Mouse (Mus musculus) right cerebral cortex, postnatal 10 days (tissue): ENCODE results near the gene Dse.
"Not testable (repeated sequence)": the region's sequence is repeated elsewhere in the genome, so short reads cannot be mapped to it uniquely, and the experiment has no call there.

Experiments
- DNase-seq, 2 experiments: peaks; one replicate each; pipeline ENCODE4 v3.0.0; 2021; ENCODE audit warnings: low spot score in 2 of 2

The Dse gene

GRCm38 (mm10) chr10:34207503-34207850 lies at the start of gene Dse:
Gene Dse (minus strand): TSS chr10:34207715.
- DNase-seq, result peak; percentile 47

DNA sequence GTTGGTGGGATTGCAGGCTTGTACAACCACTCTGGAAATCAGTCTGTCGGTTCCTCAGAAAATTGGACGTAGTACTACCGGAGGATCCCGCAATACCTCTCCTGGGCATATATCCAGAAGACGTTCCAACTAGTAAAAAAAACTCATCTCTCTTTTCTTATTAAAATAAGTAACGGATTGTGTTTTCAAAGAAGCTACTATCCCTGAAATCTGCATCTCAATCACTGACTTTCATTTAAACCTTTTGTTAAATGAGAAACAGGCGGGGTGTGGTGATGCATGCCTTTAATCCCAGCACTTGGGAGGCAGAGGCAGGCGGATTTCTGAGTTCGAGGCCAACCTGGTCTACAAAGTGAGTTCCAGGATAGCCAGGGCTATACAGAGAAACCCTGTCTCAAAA lies 45.3 kb upstream of the Dse start:
- not testable (repeated sequence) for DNase-seq

DNA sequence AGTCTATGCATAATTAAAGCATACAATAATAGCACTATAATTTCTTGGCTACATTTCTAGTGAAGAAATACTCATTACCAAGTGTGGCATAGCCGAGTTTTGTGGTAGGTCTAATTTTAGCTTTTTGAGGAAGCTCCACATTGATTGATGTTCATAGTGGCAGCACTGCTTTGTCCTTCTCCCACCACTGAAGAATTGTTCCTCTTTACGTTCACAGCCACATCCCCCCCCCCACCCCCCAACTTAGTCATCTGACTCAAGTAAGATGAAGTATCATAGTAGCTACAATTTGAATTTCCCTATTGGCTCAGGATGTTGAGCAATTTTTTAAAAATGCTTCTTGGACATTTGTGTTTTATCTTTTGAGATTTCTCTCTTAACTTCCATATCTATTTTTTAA lies 42.1 kb upstream of the Dse start:
- no peak for DNase-seq

DNA sequence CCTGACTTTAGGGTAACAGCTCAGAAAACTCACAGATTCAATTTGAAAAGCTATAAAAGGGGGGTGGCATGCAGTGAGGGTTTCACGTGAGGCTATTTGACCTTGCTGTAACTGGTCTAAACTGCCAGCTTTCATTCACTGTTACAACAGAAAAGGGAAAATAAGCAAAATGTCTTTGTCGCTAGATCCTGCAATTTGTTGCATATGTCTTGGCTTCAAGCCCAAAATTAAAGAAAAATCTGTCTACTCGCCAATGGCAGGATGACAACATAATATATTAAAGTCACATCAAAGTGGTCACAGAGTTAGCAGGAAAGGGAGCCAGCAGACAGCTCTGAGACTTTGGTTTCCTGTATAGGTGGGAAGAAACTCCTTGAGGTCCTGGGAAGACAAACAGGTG lies 40.2 kb upstream of the Dse start:
- DNase-seq, result no peak

DNA sequence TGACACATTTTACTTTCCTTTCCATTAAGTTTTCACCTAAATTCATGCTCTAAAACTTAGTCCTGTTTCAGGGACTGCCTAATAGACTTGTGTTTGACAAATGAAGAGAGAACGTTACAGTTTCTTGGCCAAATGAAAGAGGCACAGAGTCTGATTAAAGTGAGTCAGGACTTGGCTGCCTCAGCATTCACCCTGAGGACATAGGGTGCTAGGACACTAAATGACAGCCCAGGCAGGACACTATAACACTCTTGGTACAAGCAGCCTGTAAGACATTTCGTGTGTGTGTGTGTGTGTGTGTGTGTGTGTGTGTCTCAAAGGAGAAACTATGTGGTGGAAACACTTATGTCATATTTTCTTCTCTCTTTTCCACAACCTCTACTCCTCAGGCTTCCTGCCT lies 38.6 kb upstream of the Dse start:
- DNase-seq, result no peak

- no peak for DNase-seq
These were observed 37.2 kb upstream of the Dse start for GRCm38 (mm10) chr10:34244745-34245144.

- no peak for DNase-seq
These were observed 31.0 kb upstream of the Dse start for GRCm38 (mm10) chr10:34238536-34238935.

DNA sequence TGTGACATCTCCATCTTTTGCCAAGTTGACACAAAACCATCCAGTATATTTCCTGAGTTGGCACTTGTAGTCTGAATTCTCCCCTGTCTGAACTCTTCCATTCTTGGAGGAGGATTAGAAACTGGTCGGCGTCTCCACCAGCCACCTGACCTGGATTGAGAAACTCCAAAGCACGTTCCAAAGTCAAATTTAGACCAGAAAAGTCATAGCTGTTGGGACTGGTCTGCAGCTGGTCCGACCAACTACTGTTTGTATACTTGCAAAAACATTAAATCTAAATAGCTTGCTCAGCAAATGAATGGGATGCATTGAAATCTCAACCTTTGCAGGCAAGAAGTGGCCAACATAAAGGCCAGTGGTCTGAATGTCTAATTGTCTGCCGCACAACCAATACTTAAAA lies 29.1 kb upstream of the Dse start:
- DNase-seq, result no peak

GRCm38 (mm10) chr10:34235384-34235783 lies 27.9 kb upstream of the Dse start:
- DNase-seq, result peak; percentile 20 to 28

DNA sequence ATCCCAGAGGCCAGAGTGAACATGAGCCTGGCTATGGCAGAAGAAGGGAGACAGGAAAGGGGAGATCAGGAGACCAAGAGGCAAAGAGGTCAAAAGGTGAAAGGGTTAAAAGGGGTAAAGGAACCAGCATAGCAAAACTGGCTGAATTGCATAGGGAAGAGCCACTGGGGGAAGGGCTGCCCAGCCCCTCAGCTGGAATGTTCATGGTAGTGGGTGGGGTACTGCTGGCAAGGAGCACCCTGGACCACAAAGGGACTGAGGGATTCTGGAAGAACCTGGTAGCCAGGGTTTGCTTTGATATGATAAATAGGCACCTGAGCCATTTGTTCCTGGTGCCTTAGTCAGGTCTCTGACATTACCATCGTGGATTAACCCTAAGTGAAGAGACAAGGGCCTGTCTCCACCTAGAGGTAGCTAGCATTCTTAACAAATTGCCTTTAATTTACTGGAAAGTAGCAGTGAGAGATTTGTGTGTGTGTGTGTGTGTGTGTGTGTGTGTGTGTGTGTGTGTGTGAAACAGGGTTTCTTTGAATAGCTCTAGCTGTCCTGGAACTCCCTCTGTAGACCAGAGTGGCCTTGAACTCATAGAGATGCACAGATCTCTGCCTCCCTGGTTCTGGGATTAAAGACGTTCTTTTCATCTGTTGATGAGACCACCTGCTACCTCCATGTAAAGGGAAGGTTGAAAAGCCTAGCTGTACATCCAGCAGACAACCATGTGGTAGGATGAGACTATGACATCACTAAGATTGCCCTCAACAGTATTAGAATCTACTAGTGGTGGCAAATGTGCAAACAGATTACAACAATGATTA lies 26.6 kb upstream of the Dse start:
- DNase-seq, result no peak

GRCm38 (mm10) chr10:34233418-34233817 lies 25.9 kb upstream of the Dse start:
- DNase-seq, result no peak

DNA sequence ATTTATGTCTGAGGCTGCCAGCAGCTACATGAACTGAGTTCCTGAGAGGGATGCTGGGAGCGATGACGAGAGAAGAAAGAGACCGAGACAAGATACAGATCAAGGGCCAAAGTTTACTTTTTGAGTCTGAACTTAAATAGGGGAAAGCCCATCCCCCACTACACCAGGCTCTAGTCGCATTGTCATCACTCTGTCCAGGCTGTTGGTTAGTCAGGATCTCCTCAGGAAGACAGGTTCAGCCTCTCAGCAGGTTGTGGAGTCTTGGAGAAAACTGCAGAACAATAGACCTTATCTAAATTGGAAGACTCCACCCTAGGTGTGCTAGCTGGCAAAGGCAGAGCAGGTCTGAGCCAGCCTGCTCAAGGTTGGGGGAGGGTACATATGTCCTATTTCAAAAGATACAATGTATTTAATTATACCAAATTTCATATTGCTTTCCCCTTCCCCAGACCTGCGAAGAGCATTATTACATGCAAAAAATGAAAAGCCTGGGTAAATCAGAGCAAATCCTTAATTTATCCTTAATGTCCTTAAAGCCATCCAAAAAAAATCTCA lies 22.7 kb upstream of the Dse start:
- no peak for DNase-seq

- no peak for DNase-seq
These were observed 22.0 kb upstream of the Dse start for GRCm38 (mm10) chr10:34229491-34229890.

GRCm38 (mm10) chr10:34223660-34224059 lies 16.1 kb upstream of the Dse start:
- DNase-seq, result no peak

- DNase-seq, result no peak
These were observed 14.6 kb upstream of the Dse start for GRCm38 (mm10) chr10:34221909-34222620.

DNA sequence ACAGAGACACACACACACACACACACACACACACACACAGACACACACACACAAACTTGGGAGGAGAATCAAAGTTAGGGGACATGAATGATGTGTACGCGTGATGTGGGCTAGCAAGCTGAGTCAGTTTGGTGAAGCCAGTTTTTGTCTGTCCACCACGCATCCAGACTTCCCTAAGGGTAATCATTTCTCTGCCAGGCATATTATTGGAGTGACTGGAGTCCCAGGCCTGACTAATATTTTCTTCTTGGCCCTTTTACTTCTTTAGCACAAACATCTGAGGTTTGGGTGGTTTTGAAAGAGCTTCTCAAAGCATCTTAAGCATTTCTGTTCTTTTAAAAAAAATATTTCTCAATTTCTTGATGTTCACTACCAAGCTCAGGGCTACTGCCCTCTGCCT lies 10.7 kb upstream of the Dse start:
- DNase-seq, result no peak

GRCm38 (mm10) chr10:34215667-34216066 lies 8.2 kb upstream of the Dse start:
- no peak for DNase-seq

DNA sequence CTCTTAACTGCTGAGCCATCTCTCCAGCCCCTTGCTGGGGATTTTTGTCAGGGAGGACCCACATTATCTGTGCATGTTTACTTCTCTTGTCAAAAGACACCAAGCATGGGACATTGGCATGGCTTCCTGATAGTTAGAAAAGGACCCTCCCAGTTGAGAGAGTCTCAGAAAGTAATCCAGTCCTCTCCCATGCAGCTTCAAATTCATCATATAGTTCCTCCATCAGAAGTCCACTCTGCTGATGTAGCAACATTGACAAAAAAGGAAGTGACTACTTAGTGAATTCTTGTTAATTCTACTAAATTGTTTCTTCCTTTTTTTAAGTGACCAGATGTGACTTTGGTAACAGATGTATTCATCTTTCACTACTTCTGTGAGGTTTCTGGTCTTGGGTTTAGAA lies 2.4 kb upstream of the Dse start:
- no peak for DNase-seq

DNA sequence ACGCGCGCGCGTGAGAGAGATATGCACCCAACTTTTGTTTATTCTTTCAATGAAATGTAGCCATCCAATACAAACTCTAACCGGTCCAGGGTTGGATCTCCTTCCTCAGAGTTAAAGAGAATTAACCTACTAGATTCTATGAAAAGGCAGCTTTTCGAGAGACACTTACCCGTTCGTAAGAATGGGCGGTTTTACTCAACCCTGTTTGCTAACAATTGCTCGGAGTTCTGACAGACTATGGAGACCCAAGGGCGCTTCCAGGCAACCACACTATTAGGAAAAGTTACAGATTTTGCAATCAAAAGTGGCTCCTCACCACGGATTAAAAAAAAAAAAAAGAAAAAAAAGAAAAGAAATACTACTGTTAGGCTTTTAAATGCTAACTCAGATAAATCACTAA lies 516 bp upstream of the Dse start:
- no peak for DNase-seq

DNA sequence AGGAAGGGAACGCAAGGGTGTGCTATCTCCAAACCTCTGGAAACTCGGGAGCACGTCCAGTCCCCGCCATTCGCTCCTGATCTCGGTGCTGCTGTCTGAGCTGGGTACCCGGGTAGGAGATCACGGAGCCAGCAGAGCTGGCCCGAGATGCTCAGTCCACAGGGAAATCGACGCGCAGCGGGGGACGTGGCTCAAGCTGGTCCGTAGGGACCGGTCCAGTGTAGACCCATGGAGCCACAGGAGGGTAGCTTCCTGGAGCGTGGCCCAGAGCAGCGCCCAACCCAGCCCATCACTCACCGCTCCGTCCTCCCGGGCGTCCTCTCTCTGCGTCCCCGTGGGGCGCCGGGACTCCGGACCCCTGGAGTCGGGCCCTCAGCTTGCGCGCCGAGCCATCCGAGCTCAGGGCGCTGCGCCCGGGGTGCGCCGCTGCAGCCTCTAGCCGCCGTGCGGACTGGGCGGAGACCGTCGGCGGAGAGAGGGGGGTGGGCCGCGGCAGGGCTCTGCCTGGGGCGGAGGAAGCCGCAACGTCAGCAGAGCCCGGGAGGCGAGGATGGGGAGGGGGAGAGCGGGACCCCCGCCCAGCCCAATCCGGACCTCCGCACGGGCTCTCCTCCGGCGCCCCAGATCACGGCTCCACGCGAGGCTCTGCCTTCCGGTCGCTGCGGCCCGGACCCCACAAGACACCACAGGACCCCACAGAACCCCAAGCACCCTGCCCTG lies 572 bp downstream of the Dse start:
- DNase-seq, result peak; percentile 64 to 70

DNA sequence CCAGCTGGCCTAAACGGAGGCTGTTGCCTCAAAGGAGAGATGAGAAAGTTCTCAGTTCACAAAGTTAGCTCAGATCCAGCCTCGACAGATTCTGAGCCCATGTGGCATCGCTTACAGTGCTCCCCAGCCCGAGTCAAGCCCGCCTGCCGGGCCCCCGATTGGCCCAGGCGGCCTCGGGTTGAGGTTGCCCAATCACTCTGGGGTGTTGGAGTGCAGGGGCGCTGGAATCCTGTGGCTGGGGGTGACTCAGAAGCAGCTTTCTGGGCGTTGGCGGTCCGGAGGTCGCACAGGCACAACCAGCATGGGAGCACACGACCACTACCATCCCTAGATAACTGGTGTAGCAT lies 1.1 kb downstream of the Dse start:
- no peak for DNase-seq

- no peak for DNase-seq
These were observed 1.7 kb downstream of the Dse start for GRCm38 (mm10) chr10:34205825-34206224.

- DNase-seq, result no peak
These were observed 6.8 kb downstream of the Dse start for GRCm38 (mm10) chr10:34200689-34201088.
